Mouse (Mus musculus) cerebellum, adult 18-20 months (tissue): ENCODE measurements around the gene Spag4.
"Not testable (repeated sequence)": the region's sequence is repeated elsewhere in the genome, so short reads cannot be mapped to it uniquely, and the experiment has no call there.

Experiments
- DNase-seq, 2 experiments: peaks; one replicate each; pipeline ENCODE4 v3.0.0; 2021

Spag4 gene

GRCm38 (mm10) chr2:156110627-156111357 is 45.8 kb downstream of the Spag4 start:
- peak; percentile 19 to 22 for DNase-seq

GRCm38 (mm10) chr2:156111358-156112079 is 46.5 kb downstream of the Spag4 start, which contains the start of the genes Cpne1 and Rbm12:
TSS of gene Cpne1 (minus strand) at chr2:156111965.
TSS of gene Rbm12 (minus strand) at chr2:156111978.
- DNase-seq = peak; percentile 90 to 95

GRCm38 (mm10) chr2:156112080-156112423 is 47.1 kb downstream of the Spag4 start:
- DNase-seq = not testable (repeated sequence)

- no peak for DNase-seq
Measured at GRCm38 (mm10) chr2:156119566-156119965, 54.6 kb downstream of the Spag4 start.
